Mouse (Mus musculus) neural tube, embryonic 11.5 days (tissue): Measurements from ENCODE around the gene Snx1. TPM values are rescaled to one million over a fixed set of nuclear protein-coding genes. Genes with fewer than 3 reads are reported as not detected.
A peak's percentile ranks its signal among the peaks of the same experiment; 100 is the strongest.

Source experiments
- ATAC-seq: fragments of 200-750 bp; cut with Nextera tagmentation; 2 replicates; pipeline ENCODE4 v1.8.0; 2017; ENCODE audit warnings: moderate number of reproducible peaks, mild to moderate bottlenecking, moderate TSS enrichment, moderate library complexity; ENCODE audit not compliant: insufficient read depth, low FRiP score, low TSS enrichment
- DNase-seq: peaks from one replicate; pipeline ENCODE4 v3.0.0-alpha.2; 2015; ENCODE audit warnings: low spot score
- H3K27ac ChIP-seq: fragments of 300-500 bp; sonication (generic); 2 replicates; pipeline ENCODE4 v1.5.1; 2014; ENCODE audit warnings: low read depth, mild to moderate bottlenecking, low read length
- H3K27me3 ChIP-seq: fragments of 300-500 bp; sonication (generic); 2 replicates; pipeline ENCODE4 v1.6.1; 2014; ENCODE audit warnings: mild to moderate bottlenecking, low read length, mixed read lengths; ENCODE audit not compliant: control insufficient read depth, insufficient read depth
- H3K36me3 ChIP-seq: fragments of 300-500 bp; sonication (generic); 2 replicates; pipeline ENCODE4 v1.6.1; 2014; ENCODE audit warnings: mild to moderate bottlenecking, low read length, moderate library complexity, mixed read lengths; ENCODE audit not compliant: control insufficient read depth, insufficient read depth
- H3K4me1 ChIP-seq: fragments of 300-500 bp; sonication (generic); 2 replicates; pipeline ENCODE4 v1.6.1; 2014; ENCODE audit warnings: low read length, mixed read lengths; ENCODE audit not compliant: control insufficient read depth, insufficient read depth
- H3K4me2 ChIP-seq: fragments of 300-500 bp; sonication (generic); 2 replicates; pipeline ENCODE4 v1.6.1; 2014; ENCODE audit warnings: low read depth, mild to moderate bottlenecking, moderate library complexity
- H3K4me3 ChIP-seq: fragments of 300-500 bp; sonication (generic); 2 replicates; pipeline ENCODE4 v1.5.1; 2014; ENCODE audit warnings: low read depth, low read length
- H3K9ac ChIP-seq: fragments of 300-500 bp; sonication (generic); 2 replicates; pipeline ENCODE4 v1.6.1; 2014; ENCODE audit warnings: mild to moderate bottlenecking, low read length
- H3K9me3 ChIP-seq: fragments of 300-500 bp; sonication (generic); 2 replicates; pipeline ENCODE4 v1.6.1; 2016; ENCODE audit warnings: low read length; ENCODE audit not compliant: control insufficient read depth
- WGBS: fragments of 180-500 bp; shearing (Covaris S2); extraction: QIAGEN DNeasy Blood & Tissue Kit; methylation state at CpG from one replicate; pipeline ENCODE4 v1.1.7; 2014; 5-methylcytosine and 5-hydroxymethylcytosine counted together
- polyA plus RNA-seq: library from polyadenylated mRNA; unstranded; fragments of >200 nt; fragmentation: Nextera tagmentation; extraction: Ambion mirVana; gene quantifications from 2 replicates; pipeline ENCODE4 v1.2.1, GENCODE M21; 2014

The Snx1 gene
- polyA plus RNA-seq, 1 experiment from 2014 or later, result 131 TPM

- ATAC-seq, result no peak
- WGBS, result 69% methylated on average over 1 of the region's 1 CpGs
- Histone ChIP-seq H3K4me1 (no peaks in the 10 kb centered on the region), H3K27ac (no peak overlapping the region), H3K36me3 (peaks cover 10% of the 10 kb centered on the region; the same call in 1 of the 2 replicates), H3K4me2 (no peak overlapping the region), H3K4me3 (no peak overlapping the region), H3K9ac (no peak overlapping the region), H3K9me3 (no peaks in the 10 kb centered on the region), H3K27me3 (no peaks in the 10 kb centered on the region)
- DNase-seq, result no peak
These were observed 15.9 kb upstream of the Snx1 start for GRCm38 (mm10) chr9:66142265-66142664.

- no peak for ATAC-seq
- no peak for DNase-seq
- no peak overlapping the region for H3K9ac ChIP-seq
- H3K4me2 ChIP-seq, result no peak overlapping the region
- no peaks in the 10 kb centered on the region for H3K9me3 ChIP-seq
- 95% methylated on average over 7 of the region's 7 CpGs for WGBS
- no peaks in the 10 kb centered on the region for H3K27me3 ChIP-seq
- no peak overlapping the region for H3K27ac ChIP-seq
- no peaks in the 10 kb centered on the region for H3K4me1 ChIP-seq
- H3K36me3 ChIP-seq, result peaks cover 14% of the 10 kb centered on the region
- no peak overlapping the region for H3K4me3 ChIP-seq
These were observed 11.8 kb upstream of the Snx1 start for GRCm38 (mm10) chr9:66138193-66138592.

- Histone ChIP-seq H3K36me3 (peaks cover 14% of the 10 kb centered on the region), H3K9me3 (no peaks in the 10 kb centered on the region), H3K9ac (no peak overlapping the region), H3K4me3 (no peak overlapping the region), H3K4me2 (no peak overlapping the region), H3K27me3 (no peaks in the 10 kb centered on the region), H3K27ac (no peak overlapping the region), H3K4me1 (no peaks in the 10 kb centered on the region)
- DNase-seq (no peak), ATAC-seq (no peak)
- WGBS, result 63% methylated on average over 4 of the region's 4 CpGs
These were observed 9.6 kb upstream of the Snx1 start for GRCm38 (mm10) chr9:66135967-66136366.

- no peak overlapping the region for H3K27ac ChIP-seq
- H3K27me3 ChIP-seq, result no peaks in the 10 kb centered on the region
- H3K36me3 ChIP-seq, result peaks cover 3% of the 10 kb centered on the region; the same call in 1 of the 2 replicates
- H3K4me1 ChIP-seq, result no peaks in the 10 kb centered on the region
- 94% methylated on average over 2 of the region's 2 CpGs for WGBS
- no peak overlapping the region for H3K4me3 ChIP-seq
- DNase-seq, result no peak
- no peak for ATAC-seq
- no peak overlapping the region for H3K4me2 ChIP-seq
- H3K9me3 ChIP-seq, result no peaks in the 10 kb centered on the region
- H3K9ac ChIP-seq, result no peak overlapping the region
These were observed 5.1 kb upstream of the Snx1 start for GRCm38 (mm10) chr9:66131466-66131865.

GRCm38 (mm10) chr9:66127884-66128283 is 1.5 kb upstream of the Snx1 start:
- H3K4me3 ChIP-seq, result no peak overlapping the region
- H3K4me1 ChIP-seq, result peaks cover 7% of the 10 kb centered on the region; the same call in 1 of the 2 replicates
- ATAC-seq (no peak), DNase-seq (no peak)
- H3K9me3 ChIP-seq, result no peaks in the 10 kb centered on the region
- H3K27ac ChIP-seq, result no peak overlapping the region
- no peaks in the 10 kb centered on the region for H3K36me3 ChIP-seq
- 92% methylated on average over 4 of the region's 4 CpGs for WGBS
- H3K9ac ChIP-seq, result no peak overlapping the region
- no peak overlapping the region for H3K4me2 ChIP-seq
- no peaks in the 10 kb centered on the region for H3K27me3 ChIP-seq

- DNase-seq (no peak), ATAC-seq (no peak)
- Histone ChIP-seq H3K4me2 (peak overlapping the region; percentile 59), H3K9ac (peak overlapping the region; percentile 56), H3K4me3 (peak overlapping the region; percentile 50), H3K9me3 (no peaks in the 10 kb centered on the region), H3K4me1 (peaks cover 7% of the 10 kb centered on the region; the same call in 1 of the 2 replicates), H3K27me3 (no peaks in the 10 kb centered on the region), H3K36me3 (no peaks in the 10 kb centered on the region), H3K27ac (no peak overlapping the region)
- WGBS, result 59% methylated on average over 6 of the region's 6 CpGs
These were observed 783 bp upstream of the Snx1 start for GRCm38 (mm10) chr9:66127193-66127546.

GRCm38 (mm10) chr9:66125543-66126455 is 588 bp downstream of the Snx1 start:
- DNase-seq, result no peak
- peaks cover 7% of the 10 kb centered on the region; the same call in 1 of the 2 replicates for H3K4me1 ChIP-seq
- peak overlapping the region; percentile 50 for H3K4me3 ChIP-seq
- H3K4me2 ChIP-seq, result peak overlapping the region; percentile 59
- H3K27ac ChIP-seq, result peak overlapping the region; percentile 63; the same call in 1 of the 2 replicates
- no peaks in the 10 kb centered on the region for H3K27me3 ChIP-seq
- H3K9me3 ChIP-seq, result no peaks in the 10 kb centered on the region
- H3K9ac ChIP-seq, result peak overlapping the region; percentile 16; the same call in 1 of the 2 replicates
- H3K36me3 ChIP-seq, result no peaks in the 10 kb centered on the region
- no peak for ATAC-seq
- WGBS, result 61% methylated on average over 12 of the region's 12 CpGs

- peak; percentile 97 for ATAC-seq
- WGBS, result 14% methylated on average over 33 of the region's 33 CpGs
- DNase-seq, result peak; percentile 98
- peaks cover 7% of the 10 kb centered on the region; the same call in 1 of the 2 replicates for H3K4me1 ChIP-seq
- no peaks in the 10 kb centered on the region for H3K9me3 ChIP-seq
- peak overlapping the region; percentile 44 for H3K9ac ChIP-seq
- H3K4me2 ChIP-seq, result peak overlapping the region; percentile 52
- H3K4me3 ChIP-seq, result peak overlapping the region; percentile 64
- H3K27me3 ChIP-seq, result no peaks in the 10 kb centered on the region
- H3K36me3 ChIP-seq, result no peaks in the 10 kb centered on the region
- H3K27ac ChIP-seq, result peak overlapping the region; percentile 63
These were observed 1.5 kb downstream of the Snx1 start for GRCm38 (mm10) chr9:66124681-66125542.
